Mouse (Mus musculus): ENCODE measurements around the gene Emc8. TPM values are rescaled to one million over a fixed set of nuclear protein-coding genes. Genes with fewer than 3 reads are reported as not detected.
A peak's percentile ranks its signal among the peaks of the same experiment; 100 is the strongest.
"Not testable (repeated sequence)": the region's sequence is repeated elsewhere in the genome, so short reads cannot be mapped to it uniquely, and the experiment has no call there.

Gene Emc8
- polyA plus RNA-seq, 1 experiment from 2014 or later = 183 TPM

GRCm38 (mm10) chr8:120685097-120685496, 16.7 kb upstream of the Emc8 start:
- Histone ChIP-seq H3K4me2 (no peak overlapping the region), H3K36me3 (no peaks in the 10 kb centered on the region), H3K4me1 (replicated peaks) (peaks cover under 1% of the 10 kb centered on the region), H3K9me3 (replicated peaks) (no peaks in the 10 kb centered on the region), H3K4me3 (no peak overlapping the region), H3K9ac (no peak overlapping the region), H3K27me3 (replicated peaks) (peaks cover 48% of the 10 kb centered on the region), H3K27ac (ENCODE audit: poor library complexity, severe bottlenecking) (no peak overlapping the region)
- WGBS = 65% methylated on average over 5 of the region's 5 CpGs
- no peak for ATAC-seq (ENCODE audit: insufficient number of reproducible peaks, low FRiP score)

GRCm38 (mm10) chr8:120684082-120684481, 15.7 kb upstream of the Emc8 start:
- Histone ChIP-seq H3K9ac (no peak overlapping the region), H3K4me1 (replicated peaks) (peaks cover 5% of the 10 kb centered on the region), H3K4me3 (no peak overlapping the region), H3K27ac (ENCODE audit: poor library complexity, severe bottlenecking) (no peak overlapping the region), H3K36me3 (no peaks in the 10 kb centered on the region), H3K9me3 (replicated peaks) (no peaks in the 10 kb centered on the region), H3K4me2 (no peak overlapping the region), H3K27me3 (replicated peaks) (peaks cover 50% of the 10 kb centered on the region)
- ATAC-seq (ENCODE audit: insufficient number of reproducible peaks, low FRiP score) = no peak
- 58% methylated on average over 5 of the region's 5 CpGs for WGBS

- Histone ChIP-seq H3K36me3 (no peaks in the 10 kb centered on the region), H3K4me2 (no peak overlapping the region), H3K27ac (ENCODE audit: poor library complexity, severe bottlenecking) (no peak overlapping the region), H3K27me3 (replicated peaks) (peaks cover 46% of the 10 kb centered on the region), H3K9me3 (replicated peaks) (no peaks in the 10 kb centered on the region), H3K4me1 (replicated peaks) (peaks cover 5% of the 10 kb centered on the region), H3K9ac (no peak overlapping the region; the same call in 1 of the 2 replicates), H3K4me3 (no peak overlapping the region)
- 14% methylated on average over 10 of the region's 10 CpGs for WGBS
- no peak for ATAC-seq (ENCODE audit: insufficient number of reproducible peaks, low FRiP score)
Measured at GRCm38 (mm10) chr8:120683602-120684001, 15.2 kb upstream of the Emc8 start.

GRCm38 (mm10) chr8:120681113-120681512, 12.7 kb upstream of the Emc8 start:
- WGBS = 74% methylated on average over 10 of the region's 10 CpGs
- H3K4me1 ChIP-seq (replicated peaks) = peaks cover 5% of the 10 kb centered on the region
- H3K4me3 ChIP-seq = no peak overlapping the region
- no peaks in the 10 kb centered on the region for H3K9me3 ChIP-seq (replicated peaks)
- H3K27ac ChIP-seq (ENCODE audit: poor library complexity, severe bottlenecking) = no peak overlapping the region
- no peaks in the 10 kb centered on the region for H3K36me3 ChIP-seq
- H3K9ac ChIP-seq = no peak overlapping the region
- ATAC-seq (ENCODE audit: insufficient number of reproducible peaks, low FRiP score) = no peak
- H3K27me3 ChIP-seq (replicated peaks) = peaks cover 22% of the 10 kb centered on the region
- H3K4me2 ChIP-seq = no peak overlapping the region

DNA sequence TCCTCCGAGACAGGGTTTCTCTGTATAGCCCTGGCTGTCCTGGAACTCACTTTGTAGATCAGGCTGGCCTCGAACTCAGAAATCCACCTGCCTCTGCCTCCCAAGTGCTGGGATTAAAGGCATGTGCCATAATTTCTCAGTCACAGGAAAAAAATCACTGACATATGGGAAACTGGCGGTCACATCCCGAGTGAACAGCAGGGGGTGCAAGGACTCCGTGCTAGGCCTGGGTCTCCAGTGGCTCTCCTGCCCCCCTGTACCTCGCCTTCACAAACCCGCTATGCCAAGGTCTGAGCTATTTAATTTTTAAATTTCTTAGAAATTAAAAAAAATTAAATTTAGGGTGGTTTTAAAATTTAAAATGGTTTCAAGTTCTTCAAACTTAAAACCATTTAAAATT, 12.0 kb upstream of the Emc8 start:
- not testable (repeated sequence) for H3K4me2 ChIP-seq; H3K4me1 ChIP-seq (replicated peaks); H3K9me3 ChIP-seq (replicated peaks); H3K4me3 ChIP-seq; ATAC-seq (ENCODE audit: insufficient number of reproducible peaks, low FRiP score); H3K27ac ChIP-seq (ENCODE audit: poor library complexity, severe bottlenecking); H3K36me3 ChIP-seq; H3K9ac ChIP-seq
- peaks cover 15% of the 10 kb centered on the region for H3K27me3 ChIP-seq (replicated peaks)
- WGBS = 53% methylated on average over 7 of the region's 7 CpGs

DNA sequence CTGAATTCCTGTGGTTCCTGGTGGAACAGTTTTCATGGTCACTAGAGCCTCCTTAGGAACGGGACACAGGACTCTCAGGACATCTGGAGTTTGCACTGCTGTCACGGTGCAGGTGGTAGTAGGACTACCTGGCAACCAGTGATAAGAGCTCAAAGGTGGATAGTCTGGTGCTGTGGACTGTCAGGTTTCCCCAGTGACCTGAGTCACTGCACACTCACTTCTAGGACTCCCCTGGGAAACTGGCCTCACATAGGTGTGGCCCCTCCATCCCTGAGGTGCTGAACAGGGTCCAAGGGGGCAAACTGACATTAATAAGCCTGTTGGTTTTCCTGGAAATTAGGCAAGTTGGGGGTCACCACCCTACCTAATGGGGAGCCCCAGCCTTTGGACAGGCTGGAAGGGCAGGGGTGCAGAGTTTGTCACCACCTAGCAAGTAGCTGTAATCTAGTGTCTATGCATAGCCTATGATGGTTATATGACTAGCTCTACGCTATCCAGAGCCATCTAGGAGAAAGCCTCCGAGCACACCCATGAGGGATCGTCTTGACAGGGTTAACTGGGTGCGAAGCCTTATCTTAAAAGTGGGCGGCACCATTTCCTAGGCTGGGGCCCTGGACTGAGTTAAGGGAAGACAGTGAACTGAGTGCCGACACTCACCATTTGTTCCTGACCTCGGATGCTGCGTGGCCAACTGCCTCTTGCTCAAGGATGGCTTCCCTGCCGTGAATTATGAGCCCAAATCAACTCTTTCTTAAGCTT, 11.4 kb upstream of the Emc8 start:
- Histone ChIP-seq H3K36me3 (peaks cover 10% of the 10 kb centered on the region), H3K4me3 (no peak overlapping the region), H3K27ac (ENCODE audit: poor library complexity, severe bottlenecking) (no peak overlapping the region), H3K9me3 (replicated peaks) (no peaks in the 10 kb centered on the region), H3K9ac (no peak overlapping the region), H3K4me1 (replicated peaks) (peaks cover 5% of the 10 kb centered on the region), H3K4me2 (no peak overlapping the region), H3K27me3 (replicated peaks) (peaks cover 13% of the 10 kb centered on the region; the same call in 1 of the 2 replicates)
- WGBS = 23% methylated on average over 11 of the region's 11 CpGs
- 0 out of 2 replicates have a peak, but pooled peaks have one; percentile 13 for ATAC-seq (ENCODE audit: insufficient number of reproducible peaks, low FRiP score)

DNA sequence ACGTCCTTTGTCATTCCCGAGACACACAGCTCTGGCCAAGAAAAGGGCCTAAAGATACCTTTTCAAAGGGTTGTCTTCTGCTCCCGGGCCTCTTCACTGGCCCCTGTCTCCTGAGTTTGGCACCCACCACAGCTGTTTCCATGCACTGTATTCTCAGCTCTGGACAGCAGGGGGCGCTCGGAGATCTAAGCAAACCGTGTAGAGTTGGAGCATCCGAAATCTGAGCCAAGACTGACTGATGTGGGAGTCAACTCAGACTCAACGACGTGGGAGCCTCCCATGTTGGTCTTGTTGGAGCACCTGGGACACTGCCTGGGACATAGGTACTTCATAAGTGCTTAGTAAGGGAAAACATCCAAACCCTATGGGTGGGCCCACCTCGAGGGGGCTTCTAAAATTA, 10.1 kb upstream of the Emc8 start:
- peak; percentile 59; the same call in 1 of the 2 replicates for ATAC-seq (ENCODE audit: insufficient number of reproducible peaks, low FRiP score)
- H3K4me3 ChIP-seq = no peak overlapping the region

GRCm38 (mm10) chr8:120675718-120676117, 7.3 kb upstream of the Emc8 start:
- H3K36me3 ChIP-seq = peaks cover 47% of the 10 kb centered on the region
- ATAC-seq (ENCODE audit: insufficient number of reproducible peaks, low FRiP score) = no peak
- no peak overlapping the region for H3K9ac ChIP-seq
- H3K9me3 ChIP-seq (replicated peaks) = no peaks in the 10 kb centered on the region
- 66% methylated on average over 8 of the region's 8 CpGs for WGBS
- H3K4me1 ChIP-seq (replicated peaks) = peaks cover 9% of the 10 kb centered on the region
- H3K4me2 ChIP-seq = no peak overlapping the region
- 0 out of 2 replicates have a peak, but pooled peaks cover 7% of the 10 kb centered on the region for H3K27me3 ChIP-seq (replicated peaks)
- H3K4me3 ChIP-seq = no peak overlapping the region
- no peak overlapping the region for H3K27ac ChIP-seq (ENCODE audit: poor library complexity, severe bottlenecking)

More for the DNA sequence above, 10.1 kb upstream of the Emc8 start:
- peaks cover 13% of the 10 kb centered on the region; the same call in 1 of the 2 replicates for H3K27me3 ChIP-seq (replicated peaks)
- no peak overlapping the region for H3K9ac ChIP-seq
- no peak overlapping the region for H3K4me2 ChIP-seq
- H3K27ac ChIP-seq (ENCODE audit: poor library complexity, severe bottlenecking) = no peak overlapping the region
- 12% methylated on average over 10 of the region's 10 CpGs for WGBS
- peaks cover 20% of the 10 kb centered on the region for H3K36me3 ChIP-seq
- no peaks in the 10 kb centered on the region for H3K9me3 ChIP-seq (replicated peaks)
- H3K4me1 ChIP-seq (replicated peaks) = peaks cover 5% of the 10 kb centered on the region

DNA sequence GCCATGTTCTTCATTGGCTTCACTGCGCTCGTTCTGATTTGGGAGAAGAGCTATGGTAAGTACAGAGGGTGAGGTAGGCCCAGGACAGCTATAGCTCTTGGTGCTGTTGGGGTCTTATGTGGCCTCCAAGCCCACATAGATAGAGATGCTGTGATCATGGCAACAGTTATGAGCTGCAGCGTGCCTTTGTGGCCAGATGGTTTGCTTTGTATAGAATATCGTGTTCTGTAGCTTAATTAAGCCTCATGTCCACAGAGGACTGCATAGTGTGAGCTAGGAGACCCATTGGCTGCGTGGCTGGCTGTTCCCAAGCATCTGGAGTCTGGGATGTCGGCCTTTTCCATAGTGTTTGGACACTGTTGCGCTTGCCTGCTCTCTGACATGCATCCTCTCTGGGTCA, 4.9 kb upstream of the Emc8 start:
- Histone ChIP-seq H3K9ac (no peak overlapping the region), H3K4me2 (no peak overlapping the region), H3K9me3 (replicated peaks) (no peaks in the 10 kb centered on the region), H3K36me3 (peaks cover 58% of the 10 kb centered on the region), H3K4me1 (replicated peaks) (peaks cover 17% of the 10 kb centered on the region), H3K27me3 (replicated peaks) (no peaks in the 10 kb centered on the region), H3K4me3 (no peak overlapping the region), H3K27ac (ENCODE audit: poor library complexity, severe bottlenecking) (no peak overlapping the region)
- ATAC-seq (ENCODE audit: insufficient number of reproducible peaks, low FRiP score) = no peak
- WGBS = 93% methylated on average over 7 of the region's 7 CpGs

DNA sequence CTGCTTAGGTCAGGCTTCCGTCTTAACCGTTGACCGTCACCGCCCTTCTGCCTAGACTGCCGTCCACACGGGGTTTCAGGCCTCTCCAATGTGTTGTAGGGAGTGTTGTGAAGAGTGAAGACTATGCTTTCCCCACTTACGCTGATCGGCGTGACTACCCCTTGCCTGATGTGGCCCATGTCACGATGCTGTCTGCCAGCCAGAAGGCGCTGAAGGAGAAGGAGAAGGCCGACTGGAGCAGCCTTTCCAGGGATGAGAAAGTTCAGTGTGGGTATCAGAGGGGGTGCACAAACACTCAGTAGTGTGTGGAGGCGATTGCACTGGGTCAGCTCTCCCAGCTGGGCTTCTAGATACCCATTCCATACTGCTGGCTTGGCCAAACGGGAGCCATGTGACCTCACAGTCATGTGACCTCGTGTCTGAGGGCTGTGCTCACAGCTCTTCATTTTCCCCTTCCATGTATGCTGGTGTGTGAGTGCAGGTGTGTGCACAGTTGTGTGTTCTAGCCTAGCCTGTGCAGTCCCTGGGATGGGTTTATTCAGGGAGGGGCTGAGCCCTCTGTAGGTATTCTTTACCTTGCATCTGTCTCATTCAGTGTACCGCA, 4.4 kb upstream of the Emc8 start:
- Histone ChIP-seq H3K4me3 (no peak overlapping the region), H3K9ac (no peak overlapping the region), H3K27ac (ENCODE audit: poor library complexity, severe bottlenecking) (no peak overlapping the region), H3K9me3 (replicated peaks) (no peaks in the 10 kb centered on the region), H3K4me1 (replicated peaks) (peaks cover 17% of the 10 kb centered on the region), H3K27me3 (replicated peaks) (no peaks in the 10 kb centered on the region), H3K4me2 (no peak overlapping the region), H3K36me3 (peaks cover 58% of the 10 kb centered on the region)
- ATAC-seq (ENCODE audit: insufficient number of reproducible peaks, low FRiP score) = no peak
- 90% methylated on average over 16 of the region's 16 CpGs for WGBS

GRCm38 (mm10) chr8:120671775-120672174, 3.4 kb upstream of the Emc8 start:
- Histone ChIP-seq H3K27ac (ENCODE audit: poor library complexity, severe bottlenecking) (no peak overlapping the region), H3K36me3 (peaks cover 58% of the 10 kb centered on the region), H3K9me3 (replicated peaks) (no peaks in the 10 kb centered on the region), H3K27me3 (replicated peaks) (no peaks in the 10 kb centered on the region), H3K4me2 (no peak overlapping the region), H3K9ac (no peak overlapping the region), H3K4me1 (replicated peaks) (peaks cover 20% of the 10 kb centered on the region), H3K4me3 (no peak overlapping the region)
- no peak for ATAC-seq (ENCODE audit: insufficient number of reproducible peaks, low FRiP score)
- 81% methylated on average over 6 of the region's 6 CpGs for WGBS
